Mouse (Mus musculus) forebrain, embryonic 16.5 days (tissue): ENCODE measurements around the gene Pced1b. TPM values are rescaled to one million over a fixed set of nuclear protein-coding genes. Genes with fewer than 3 reads are reported as not detected.

Experiments used
- ATAC-seq: fragments of 200-750 bp; cut with Nextera tagmentation; 2 replicates; pipeline ENCODE4 v1.8.0; 2017; ENCODE audit warnings: mild to moderate bottlenecking, moderate library complexity
- H3K27ac ChIP-seq: fragments of 300-500 bp; sonication (generic); 2 replicates; pipeline ENCODE4 v1.5.1; 2014; ENCODE audit warnings: low read length, control low read depth
- H3K27me3 ChIP-seq: fragments of 300-500 bp; sonication (generic); replicated peaks from 2 replicates; pipeline ENCODE4 v1.6.1; 2014; ENCODE audit warnings: low read length; ENCODE audit not compliant: control insufficient read depth, insufficient read depth
- H3K36me3 ChIP-seq: fragments of 300-500 bp; sonication (generic); 2 replicates; pipeline ENCODE4 v1.6.1; 2014; ENCODE audit not compliant: control insufficient read depth, insufficient read depth
- H3K4me1 ChIP-seq: fragments of 300-500 bp; sonication (generic); replicated peaks from 2 replicates; pipeline ENCODE4 v1.6.1; 2014; ENCODE audit warnings: low read length; ENCODE audit not compliant: control insufficient read depth, insufficient read depth
- H3K4me2 ChIP-seq: fragments of 300-500 bp; sonication (generic); 2 replicates; pipeline ENCODE4 v1.6.1; 2014; ENCODE audit warnings: mild to moderate bottlenecking, low read length, control low read depth
- H3K4me3 ChIP-seq: fragments of 300-500 bp; sonication (generic); replicated peaks from 2 replicates; pipeline ENCODE4 v1.5.1; 2014; ENCODE audit warnings: mild to moderate bottlenecking, low read length, control low read depth
- H3K9ac ChIP-seq: fragments of 300-500 bp; sonication (generic); replicated peaks from 2 replicates; pipeline ENCODE4 v1.6.1; 2014; ENCODE audit warnings: low read depth, low read length, control low read depth
- H3K9me3 ChIP-seq: fragments of 300-500 bp; sonication (generic); 2 replicates; pipeline ENCODE4 v1.6.1; 2016; ENCODE audit warnings: low read length; ENCODE audit not compliant: control insufficient read depth
- WGBS: fragments of 180-500 bp; shearing (Covaris S2); extraction: QIAGEN DNeasy Blood & Tissue Kit; methylation state at CpG from one replicate; pipeline ENCODE4 v1.1.7; 2014; 5-methylcytosine and 5-hydroxymethylcytosine counted together
- polyA plus RNA-seq: library from polyadenylated mRNA; unstranded; fragments of >200 nt; fragmentation: Nextera tagmentation; extraction: Ambion mirVana; gene quantifications from 2 replicates; pipeline ENCODE4 v1.2.1, GENCODE M21; 2015

Pced1b gene
- polyA plus RNA-seq, 1 experiment from 2014 or later: 4.3 TPM

GRCm38 (mm10) chr15:97391436-97391835, 144.5 kb downstream of the Pced1b start:
- Histone ChIP-seq H3K9ac (no peak overlapping the region), H3K4me3 (no peak overlapping the region), H3K4me2 (no peak overlapping the region), H3K27ac (no peak overlapping the region), H3K36me3 (no peaks in the 10 kb centered on the region), H3K4me1 (0 out of 2 replicates have a peak, but pooled peaks cover 2% of the 10 kb centered on the region), H3K9me3 (no peaks in the 10 kb centered on the region), H3K27me3 (no peaks in the 10 kb centered on the region)
- WGBS: 95% methylated on average over 2 of the region's 2 CpGs
- no peak for ATAC-seq

DNA sequence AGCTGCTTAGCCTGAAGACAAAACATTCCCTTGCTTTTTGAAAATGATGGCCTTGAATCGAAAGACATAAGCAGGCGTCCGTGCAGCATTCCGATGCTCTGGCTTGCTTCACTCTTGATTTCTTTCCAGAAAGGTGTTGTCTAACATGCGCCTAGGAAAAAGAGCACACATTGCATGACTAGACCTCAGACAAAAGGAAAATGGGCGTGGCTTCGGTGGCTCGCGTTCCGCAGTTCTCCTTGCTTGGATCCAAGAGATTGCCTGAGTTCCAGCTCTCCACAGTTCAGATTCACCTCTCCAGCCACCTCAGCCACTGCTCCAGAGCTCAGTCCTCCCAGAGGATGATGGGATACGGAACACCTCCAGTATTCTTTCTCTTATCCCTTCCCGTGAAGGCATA, 147.7 kb downstream of the Pced1b start:
- ATAC-seq: no peak
- Histone ChIP-seq H3K9ac (no peak overlapping the region), H3K4me1 (0 out of 2 replicates have a peak, but pooled peaks cover 2% of the 10 kb centered on the region), H3K27me3 (no peaks in the 10 kb centered on the region), H3K9me3 (no peaks in the 10 kb centered on the region), H3K27ac (no peak overlapping the region), H3K4me3 (no peak overlapping the region), H3K36me3 (no peaks in the 10 kb centered on the region), H3K4me2 (no peak overlapping the region)
- WGBS: 64% methylated on average over 12 of the region's 12 CpGs

GRCm38 (mm10) chr15:97396586-97397299, 149.8 kb downstream of the Pced1b start:
- WGBS: 91% methylated on average over 4 of the region's 4 CpGs
- Histone ChIP-seq H3K4me1 (0 out of 2 replicates have a peak, but pooled peaks cover 2% of the 10 kb centered on the region), H3K4me3 (no peak overlapping the region), H3K4me2 (no peak overlapping the region), H3K27me3 (no peaks in the 10 kb centered on the region), H3K36me3 (no peaks in the 10 kb centered on the region), H3K9ac (no peak overlapping the region), H3K9me3 (no peaks in the 10 kb centered on the region), H3K27ac (no peak overlapping the region)
- ATAC-seq: no peak

DNA sequence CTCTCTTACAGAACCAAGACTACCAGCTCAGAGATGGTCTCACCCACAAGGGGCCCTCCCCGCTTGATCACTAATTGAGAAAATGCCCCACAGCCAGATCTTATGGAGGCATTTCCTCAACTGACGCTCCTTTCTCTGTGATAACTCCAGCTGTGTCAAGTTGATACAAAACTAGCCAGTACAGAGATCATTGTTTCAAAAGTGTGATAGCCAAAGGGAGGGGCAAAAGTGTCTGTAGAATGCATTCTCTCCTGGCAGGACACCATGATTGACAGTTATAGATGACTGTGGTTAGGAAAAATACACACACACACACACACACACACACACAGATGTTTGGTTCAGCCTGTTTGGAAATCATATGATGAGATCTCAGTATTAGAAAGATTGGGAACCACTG, 150.9 kb downstream of the Pced1b start:
- Histone ChIP-seq H3K9ac (no peak overlapping the region), H3K36me3 (no peaks in the 10 kb centered on the region), H3K9me3 (no peaks in the 10 kb centered on the region), H3K4me2 (no peak overlapping the region), H3K4me3 (no peak overlapping the region), H3K4me1 (0 out of 2 replicates have a peak, but pooled peaks cover 2% of the 10 kb centered on the region), H3K27ac (no peak overlapping the region), H3K27me3 (no peaks in the 10 kb centered on the region)
- no peak for ATAC-seq
- WGBS: 78% methylated on average over 2 of the region's 2 CpGs

DNA sequence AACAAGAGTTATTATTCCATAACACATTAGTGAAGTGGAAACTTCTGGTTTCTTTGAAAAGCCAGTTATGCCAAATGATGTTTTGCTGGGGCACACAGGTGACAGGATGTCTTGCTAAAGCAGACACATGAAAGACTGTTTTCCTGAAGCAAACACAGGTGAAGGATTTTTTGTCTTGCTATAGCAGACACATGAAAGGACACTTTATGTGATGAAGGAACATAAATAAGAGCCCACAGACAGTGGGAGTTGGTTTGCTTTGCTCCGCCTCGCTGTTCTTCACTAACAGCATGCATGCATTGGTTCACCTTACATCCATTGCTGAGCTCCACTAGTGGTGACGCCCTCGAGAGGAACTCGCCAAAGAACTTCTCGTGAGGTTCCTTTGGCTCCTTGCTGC, 154.0 kb downstream of the Pced1b start:
- Histone ChIP-seq H3K4me1 (no peaks in the 10 kb centered on the region), H3K4me3 (no peak overlapping the region), H3K36me3 (no peaks in the 10 kb centered on the region), H3K4me2 (no peak overlapping the region), H3K27ac (no peak overlapping the region), H3K27me3 (no peaks in the 10 kb centered on the region), H3K9ac (no peak overlapping the region), H3K9me3 (no peaks in the 10 kb centered on the region)
- WGBS: 89% methylated on average over 6 of the region's 6 CpGs
- ATAC-seq: no peak

GRCm38 (mm10) chr15:97404483-97404882, 157.6 kb downstream of the Pced1b start:
- Histone ChIP-seq H3K4me1 (no peaks in the 10 kb centered on the region), H3K4me3 (no peak overlapping the region), H3K36me3 (no peaks in the 10 kb centered on the region), H3K27ac (no peak overlapping the region), H3K9ac (no peak overlapping the region), H3K9me3 (no peaks in the 10 kb centered on the region), H3K4me2 (no peak overlapping the region), H3K27me3 (no peaks in the 10 kb centered on the region)
- WGBS: 88% methylated on average over 8 of the region's 8 CpGs
- ATAC-seq: no peak

DNA sequence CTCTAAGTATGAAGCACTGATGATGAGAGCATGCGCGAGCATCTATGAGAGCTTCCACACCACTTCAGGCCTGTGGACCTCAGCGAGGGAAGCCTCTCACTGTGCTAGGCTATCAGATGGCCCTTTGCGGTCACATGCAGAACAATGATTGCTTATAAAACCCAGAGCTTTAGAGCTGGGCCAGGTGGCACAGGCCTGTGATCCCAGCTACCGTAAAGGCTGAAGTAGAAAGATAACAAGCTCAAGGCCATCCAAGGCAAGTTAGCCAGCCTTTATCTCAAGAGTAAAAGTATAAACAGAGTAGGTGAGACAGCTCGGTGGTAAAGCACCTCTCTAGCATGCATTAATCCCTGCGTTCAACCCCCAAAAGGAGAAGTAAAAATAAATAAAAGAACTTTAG, 158.1 kb downstream of the Pced1b start:
- WGBS: 94% methylated on average over 7 of the region's 7 CpGs
- no peak overlapping the region for H3K4me3 ChIP-seq
- no peak overlapping the region for H3K9ac ChIP-seq
- no peak for ATAC-seq
- no peaks in the 10 kb centered on the region for H3K4me1 ChIP-seq
- H3K9me3 ChIP-seq: no peaks in the 10 kb centered on the region
- no peaks in the 10 kb centered on the region for H3K27me3 ChIP-seq
- no peak overlapping the region for H3K27ac ChIP-seq
- no peaks in the 10 kb centered on the region for H3K36me3 ChIP-seq
- no peak overlapping the region for H3K4me2 ChIP-seq

- no peaks in the 10 kb centered on the region for H3K36me3 ChIP-seq
- H3K9ac ChIP-seq: no peak overlapping the region
- no peak for ATAC-seq
- H3K27me3 ChIP-seq: no peaks in the 10 kb centered on the region
- no peak overlapping the region for H3K4me2 ChIP-seq
- no peaks in the 10 kb centered on the region for H3K4me1 ChIP-seq
- WGBS: 87% methylated on average over 6 of the region's 6 CpGs
- H3K4me3 ChIP-seq: no peak overlapping the region
- no peaks in the 10 kb centered on the region for H3K9me3 ChIP-seq
- H3K27ac ChIP-seq: no peak overlapping the region
Measured at GRCm38 (mm10) chr15:97406105-97406504, 159.2 kb downstream of the Pced1b start.

- H3K4me3 ChIP-seq: no peak overlapping the region
- H3K4me2 ChIP-seq: no peak overlapping the region
- ATAC-seq: no peak
- H3K4me1 ChIP-seq: no peaks in the 10 kb centered on the region
- H3K36me3 ChIP-seq: no peaks in the 10 kb centered on the region
- peaks cover 1% of the 10 kb centered on the region; the same call in 1 of the 2 replicates for H3K9me3 ChIP-seq
- WGBS: 63% methylated on average over 17 of the region's 17 CpGs
- H3K9ac ChIP-seq: no peak overlapping the region
- no peak overlapping the region for H3K27ac ChIP-seq
- no peaks in the 10 kb centered on the region for H3K27me3 ChIP-seq
Measured at GRCm38 (mm10) chr15:97407496-97408454, 160.9 kb downstream of the Pced1b start.
